Mouse (Mus musculus): Measurements from ENCODE around the gene Lpar2.

Lpar2 gene

GRCm38 (mm10) chr8:69870907-69871306, 48.7 kb downstream of the Lpar2 start:
- DNase-seq = no peak

DNA sequence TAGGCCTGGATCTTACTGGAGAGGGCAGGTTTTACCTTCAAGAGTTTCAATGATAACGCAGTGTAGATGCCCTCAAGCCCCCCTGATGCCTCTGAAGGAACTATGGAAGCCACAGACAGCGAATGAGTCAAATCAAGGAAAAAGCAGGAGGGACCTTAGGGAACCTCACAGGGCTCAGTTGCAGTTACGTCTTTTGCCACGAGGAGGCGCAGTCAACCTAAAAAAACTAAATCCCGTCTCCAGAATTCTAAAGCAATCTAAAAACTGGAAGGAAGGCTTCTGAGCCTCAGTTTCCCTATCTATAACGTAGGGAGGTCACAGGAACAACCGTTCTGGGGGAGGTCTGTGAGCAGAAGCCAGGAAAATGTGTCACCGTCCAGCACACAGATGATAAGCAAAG, 51.9 kb downstream of the Lpar2 start:
- DNase-seq = peak; percentile 77

- no peak for DNase-seq
These were observed 52.4 kb downstream of the Lpar2 start for GRCm38 (mm10) chr8:69874654-69875053.

GRCm38 (mm10) chr8:69876097-69876496, 53.9 kb downstream of the Lpar2 start:
- no peak for DNase-seq

- no peak for DNase-seq
These were observed 54.7 kb downstream of the Lpar2 start for GRCm38 (mm10) chr8:69876967-69877366.

GRCm38 (mm10) chr8:69877396-69877795, 55.2 kb downstream of the Lpar2 start:
- no peak for DNase-seq

- DNase-seq = no peak
These were observed 55.8 kb downstream of the Lpar2 start for GRCm38 (mm10) chr8:69877992-69878391.

- DNase-seq = no peak
These were observed 57.4 kb downstream of the Lpar2 start for GRCm38 (mm10) chr8:69879678-69880077.

Data from kidney, adult 9 months (tissue).